Mouse (Mus musculus) forebrain, embryonic 13.5 days (tissue): ENCODE measurements around the gene Gphn. TPM values are rescaled to one million over a fixed set of nuclear protein-coding genes. Genes with fewer than 3 reads are reported as not detected.
"Not testable (repeated sequence)": the region's sequence is repeated elsewhere in the genome, so short reads cannot be mapped to it uniquely, and the experiment has no call there.

ENCODE experiments used
- ATAC-seq: fragments of 200-750 bp; cut with Nextera tagmentation; 2 replicates; pipeline ENCODE4 v1.8.0; 2017
- H3K27ac ChIP-seq: fragments of 300-500 bp; sonication (generic); 2 replicates; pipeline ENCODE4 v1.5.1; 2015; ENCODE audit warnings: inconsistent platforms, mild to moderate bottlenecking, moderate library complexity
- H3K27me3 ChIP-seq: fragments of 300-500 bp; sonication (generic); 2 replicates; pipeline ENCODE4 v1.6.1; 2015; ENCODE audit warnings: mild to moderate bottlenecking, inconsistent platforms
- H3K36me3 ChIP-seq: fragments of 300-500 bp; sonication (generic); 2 replicates; pipeline ENCODE4 v1.6.1; 2015; ENCODE audit warnings: mild to moderate bottlenecking, inconsistent platforms; ENCODE audit not compliant: poor library complexity, severe bottlenecking
- H3K4me1 ChIP-seq: fragments of 300-500 bp; sonication (generic); 2 replicates; pipeline ENCODE4 v1.6.1; 2015; ENCODE audit warnings: inconsistent platforms
- H3K4me2 ChIP-seq: fragments of 300-500 bp; sonication (generic); 2 replicates; pipeline ENCODE4 v1.6.1; 2015; ENCODE audit warnings: inconsistent platforms, mild to moderate bottlenecking, moderate library complexity
- H3K4me3 ChIP-seq: fragments of 300-500 bp; sonication (generic); 2 replicates; pipeline ENCODE4 v1.5.1; 2015; ENCODE audit warnings: mild to moderate bottlenecking, inconsistent platforms
- H3K9ac ChIP-seq: fragments of 300-500 bp; sonication (generic); 2 replicates; pipeline ENCODE4 v1.6.1; 2015; ENCODE audit warnings: mild to moderate bottlenecking, inconsistent platforms
- H3K9me3 ChIP-seq: fragments of 300-500 bp; sonication (generic); replicated peaks from 2 replicates; pipeline ENCODE4 v1.6.1; 2016; ENCODE audit warnings: inconsistent platforms
- WGBS: fragments of 180-500 bp; shearing (Covaris S2); methylation state at CpG from one replicate; pipeline ENCODE4 v1.1.7; 2015; 5-methylcytosine and 5-hydroxymethylcytosine counted together
- polyA plus RNA-seq: library from polyadenylated mRNA; unstranded; fragments of >200 nt; fragmentation: Nextera tagmentation; extraction: Ambion mirVana; gene quantifications from 2 replicates; pipeline ENCODE4 v1.2.1, GENCODE M21; 2015

Gene Gphn
- polyA plus RNA-seq, 1 experiment from 2014 or later: 21.5 TPM

DNA sequence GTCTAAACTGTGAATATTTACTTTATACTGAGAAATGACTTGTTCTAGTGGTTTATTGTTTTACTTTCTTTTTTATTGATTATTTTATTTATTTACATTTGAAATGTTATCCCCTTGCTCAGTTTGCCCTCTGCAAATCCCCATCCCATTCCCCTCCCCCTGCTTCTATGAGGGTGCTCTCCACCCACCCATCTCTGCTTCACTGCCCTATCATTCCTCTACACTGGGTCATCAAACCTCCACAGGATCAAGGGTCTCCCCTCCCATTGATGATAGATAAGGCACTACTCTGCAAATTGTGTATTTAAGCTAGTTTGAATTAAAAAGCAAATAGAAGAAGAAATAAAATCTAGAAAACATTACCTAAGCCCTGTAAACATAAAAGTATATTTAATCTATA lies 163.1 kb downstream of the Gphn start:
- no peak for ATAC-seq
- Histone ChIP-seq H3K36me3 (no peaks in the 10 kb centered on the region), H3K4me2 (no peak overlapping the region), H3K4me1 (no peaks in the 10 kb centered on the region), H3K4me3 (no peak overlapping the region), H3K27me3 (no peaks in the 10 kb centered on the region), H3K9ac (no peak overlapping the region), H3K9me3 (no peaks in the 10 kb centered on the region), H3K27ac (no peak overlapping the region)

GRCm38 (mm10) chr12:78395297-78395696 lies 169.1 kb downstream of the Gphn start:
- H3K4me3 ChIP-seq: no peak overlapping the region
- no peak overlapping the region for H3K27ac ChIP-seq
- WGBS: 90% methylated on average over 1 of the region's 1 CpGs
- H3K4me1 ChIP-seq: no peaks in the 10 kb centered on the region
- H3K9me3 ChIP-seq: no peaks in the 10 kb centered on the region
- ATAC-seq: no peak
- H3K36me3 ChIP-seq: no peaks in the 10 kb centered on the region
- H3K4me2 ChIP-seq: no peak overlapping the region
- no peaks in the 10 kb centered on the region for H3K27me3 ChIP-seq
- no peak overlapping the region for H3K9ac ChIP-seq

- H3K27me3 ChIP-seq, ATAC-seq, H3K9ac ChIP-seq, H3K4me2 ChIP-seq, H3K27ac ChIP-seq, H3K9me3 ChIP-seq, H3K4me1 ChIP-seq, H3K4me3 ChIP-seq, H3K36me3 ChIP-seq: not testable (repeated sequence)
- WGBS: 64% methylated on average over 7 of the region's 7 CpGs
Observed at GRCm38 (mm10) chr12:78407518-78407917, 181.3 kb downstream of the Gphn start.

DNA sequence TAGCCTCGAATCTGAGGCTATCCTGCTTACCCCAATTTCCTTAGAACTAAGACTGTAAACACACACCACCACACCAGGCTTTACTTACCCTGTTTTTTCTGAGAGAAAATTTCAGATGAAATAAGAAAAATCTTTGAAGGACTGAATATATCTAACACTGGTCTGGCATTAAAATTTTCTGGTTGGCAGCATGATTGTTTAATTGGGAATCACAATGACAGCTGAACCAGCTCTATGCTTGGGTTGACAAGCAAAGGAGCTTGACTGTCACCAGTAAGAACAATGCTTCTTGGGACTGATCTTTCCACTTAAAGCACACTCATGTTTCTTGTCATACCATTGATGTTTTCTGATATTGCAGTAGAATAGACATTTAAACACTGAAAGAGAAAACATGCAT lies 296.0 kb downstream of the Gphn start:
- Histone ChIP-seq H3K4me3 (no peak overlapping the region), H3K27me3 (no peaks in the 10 kb centered on the region), H3K9ac (no peak overlapping the region), H3K4me1 (no peaks in the 10 kb centered on the region), H3K9me3 (no peaks in the 10 kb centered on the region), H3K4me2 (no peak overlapping the region), H3K27ac (no peak overlapping the region), H3K36me3 (no peaks in the 10 kb centered on the region)
- WGBS: 50% methylated on average over 1 of the region's 1 CpGs
- ATAC-seq: no peak

- Histone ChIP-seq H3K27ac (no peak overlapping the region), H3K4me1 (no peaks in the 10 kb centered on the region), H3K27me3 (no peaks in the 10 kb centered on the region), H3K9ac (no peak overlapping the region), H3K36me3 (no peaks in the 10 kb centered on the region), H3K4me3 (no peak overlapping the region), H3K9me3 (no peaks in the 10 kb centered on the region), H3K4me2 (no peak overlapping the region)
- no peak for ATAC-seq
- 82% methylated on average over 5 of the region's 5 CpGs for WGBS
Observed at GRCm38 (mm10) chr12:78522804-78523394, 296.7 kb downstream of the Gphn start.

GRCm38 (mm10) chr12:78537590-78537989 lies 311.4 kb downstream of the Gphn start:
- H3K27ac ChIP-seq, H3K9me3 ChIP-seq, H3K4me1 ChIP-seq, ATAC-seq, H3K4me2 ChIP-seq, H3K4me3 ChIP-seq, H3K9ac ChIP-seq, H3K27me3 ChIP-seq, H3K36me3 ChIP-seq: not testable (repeated sequence)

GRCm38 (mm10) chr12:78550913-78551312 lies 324.7 kb downstream of the Gphn start:
- H3K4me1 ChIP-seq: no peaks in the 10 kb centered on the region
- H3K4me2 ChIP-seq: no peak overlapping the region
- no peaks in the 10 kb centered on the region for H3K9me3 ChIP-seq
- H3K27ac ChIP-seq: no peak overlapping the region
- no peak overlapping the region for H3K4me3 ChIP-seq
- no peak for ATAC-seq
- WGBS: 90% methylated on average over 2 of the region's 2 CpGs
- H3K9ac ChIP-seq: no peak overlapping the region
- no peaks in the 10 kb centered on the region for H3K36me3 ChIP-seq
- H3K27me3 ChIP-seq: no peaks in the 10 kb centered on the region

DNA sequence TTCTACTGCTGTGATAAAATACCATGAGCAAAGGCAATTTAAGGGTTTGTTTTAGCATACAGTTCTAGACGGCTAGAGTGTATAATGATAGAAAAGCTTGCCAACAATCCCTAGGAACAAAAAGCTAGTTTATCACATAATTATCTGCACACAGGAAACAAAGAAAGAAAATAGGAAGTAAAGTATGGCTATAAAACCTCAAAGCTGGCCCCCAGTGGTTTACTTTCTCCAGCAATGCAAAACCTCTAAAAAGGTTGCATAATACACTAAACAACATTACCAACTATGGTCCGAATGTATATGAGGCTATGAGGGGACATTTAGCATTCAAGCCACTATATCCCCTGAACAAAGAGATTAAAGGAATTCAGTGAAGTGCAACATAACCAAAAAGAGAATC lies 405.6 kb downstream of the Gphn start:
- Histone ChIP-seq H3K4me1 (no peaks in the 10 kb centered on the region), H3K4me3 (no peak overlapping the region), H3K27me3 (no peaks in the 10 kb centered on the region), H3K27ac (no peak overlapping the region), H3K36me3 (no peaks in the 10 kb centered on the region), H3K9ac (no peak overlapping the region), H3K4me2 (no peak overlapping the region), H3K9me3 (no peaks in the 10 kb centered on the region)
- no peak for ATAC-seq
- WGBS: 61% methylated on average over 2 of the region's 2 CpGs

GRCm38 (mm10) chr12:78639466-78639865 lies 413.3 kb downstream of the Gphn start:
- Histone ChIP-seq H3K9me3 (no peaks in the 10 kb centered on the region), H3K27me3 (no peaks in the 10 kb centered on the region), H3K36me3 (no peaks in the 10 kb centered on the region), H3K9ac (no peak overlapping the region), H3K27ac (no peak overlapping the region), H3K4me1 (no peaks in the 10 kb centered on the region), H3K4me3 (no peak overlapping the region), H3K4me2 (no peak overlapping the region)
- no peak for ATAC-seq
- 71% methylated on average over 1 of the region's 1 CpGs for WGBS

DNA sequence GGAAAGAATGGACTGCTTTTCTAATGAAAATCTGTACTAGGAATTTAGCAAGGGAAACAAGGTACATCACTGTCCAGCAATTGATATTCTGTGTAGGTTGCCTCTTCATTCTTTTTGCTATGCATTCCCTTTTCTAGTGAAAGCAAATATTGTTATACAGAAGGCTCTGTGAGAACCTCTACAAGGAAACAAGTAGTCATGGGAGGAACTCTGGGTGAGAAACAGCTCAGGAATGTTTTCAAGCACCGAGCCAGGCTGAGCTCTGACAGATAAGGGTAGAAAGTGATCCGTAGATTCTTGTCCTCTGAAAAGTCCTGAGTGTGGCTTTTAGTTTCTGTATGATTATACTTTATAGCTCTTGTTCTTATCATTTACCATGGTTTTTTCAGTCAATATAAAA lies 413.9 kb downstream of the Gphn start:
- Histone ChIP-seq H3K9ac (no peak overlapping the region), H3K27me3 (no peaks in the 10 kb centered on the region), H3K36me3 (no peaks in the 10 kb centered on the region), H3K4me3 (no peak overlapping the region), H3K4me2 (no peak overlapping the region), H3K27ac (no peak overlapping the region), H3K4me1 (no peaks in the 10 kb centered on the region), H3K9me3 (no peaks in the 10 kb centered on the region)
- no peak for ATAC-seq
- 72% methylated on average over 2 of the region's 2 CpGs for WGBS

DNA sequence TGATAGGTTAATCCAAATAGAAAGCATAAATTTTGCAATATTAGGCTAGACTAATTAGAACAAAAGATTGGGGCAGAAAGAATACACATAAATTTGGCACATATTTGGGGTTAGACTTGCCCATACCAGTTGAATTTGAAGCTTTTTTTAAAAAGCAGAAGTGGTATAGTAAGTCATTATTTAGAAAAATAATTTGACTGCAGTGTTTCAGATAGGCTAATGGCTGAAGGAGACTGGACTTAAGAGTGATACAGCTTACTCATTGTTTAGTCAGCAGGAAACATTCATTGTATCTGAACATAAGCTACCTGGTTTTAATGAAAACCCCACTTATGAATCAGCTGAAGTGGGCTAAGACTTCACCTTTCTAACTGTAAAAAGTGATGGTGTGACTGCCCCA lies 415.0 kb downstream of the Gphn start:
- Histone ChIP-seq H3K4me2 (no peak overlapping the region), H3K4me3 (no peak overlapping the region), H3K9me3 (no peaks in the 10 kb centered on the region), H3K9ac (no peak overlapping the region), H3K27me3 (no peaks in the 10 kb centered on the region), H3K36me3 (no peaks in the 10 kb centered on the region), H3K4me1 (no peaks in the 10 kb centered on the region), H3K27ac (no peak overlapping the region)
- no peak for ATAC-seq

DNA sequence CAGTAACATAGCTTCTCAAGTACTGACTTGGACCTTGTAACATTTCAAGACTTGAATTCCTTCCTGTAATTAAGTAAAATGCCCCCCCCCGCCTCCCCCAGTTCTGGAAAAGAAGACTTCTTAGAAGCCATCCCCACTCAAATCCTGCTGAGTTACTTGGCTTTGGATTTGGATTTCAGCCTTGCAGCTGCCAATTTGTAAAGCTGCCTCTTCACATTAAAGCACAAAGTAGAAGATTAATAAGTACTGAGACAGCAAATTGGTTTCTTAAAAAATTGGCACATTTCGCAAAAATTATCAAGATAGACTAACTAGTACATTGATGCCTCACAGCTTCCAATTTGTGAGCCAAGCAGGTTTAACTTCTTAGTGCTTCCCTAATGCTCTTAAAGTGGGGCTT lies 417.5 kb downstream of the Gphn start:
- 66% methylated on average over 2 of the region's 2 CpGs for WGBS
- H3K36me3 ChIP-seq: no peaks in the 10 kb centered on the region
- no peaks in the 10 kb centered on the region for H3K9me3 ChIP-seq
- H3K9ac ChIP-seq: no peak overlapping the region
- H3K4me2 ChIP-seq: no peak overlapping the region
- no peak overlapping the region for H3K4me3 ChIP-seq
- H3K4me1 ChIP-seq: no peaks in the 10 kb centered on the region
- no peak overlapping the region for H3K27ac ChIP-seq
- ATAC-seq: no peak
- H3K27me3 ChIP-seq: no peaks in the 10 kb centered on the region

DNA sequence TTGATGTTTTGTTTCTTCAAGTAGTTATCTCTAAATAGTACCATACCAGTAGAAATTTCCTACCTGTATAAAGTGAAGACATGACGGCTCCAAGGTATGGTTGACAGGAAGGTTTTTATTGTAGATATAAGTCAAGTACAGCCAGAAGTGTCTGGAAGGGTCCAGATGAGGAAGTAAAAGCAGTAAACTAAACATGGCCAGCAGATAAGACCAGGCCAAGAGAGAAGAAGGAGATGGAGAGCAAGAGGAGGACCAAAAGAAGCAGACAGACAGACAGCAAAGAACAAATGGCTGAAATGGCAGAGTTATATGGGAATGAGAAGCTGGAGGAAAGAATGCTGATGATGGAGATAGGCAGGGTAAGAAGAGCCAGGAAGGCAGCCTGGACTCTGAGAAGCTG lies 419.1 kb downstream of the Gphn start:
- Histone ChIP-seq H3K4me3 (no peak overlapping the region), H3K27me3 (no peaks in the 10 kb centered on the region), H3K9ac (no peak overlapping the region), H3K4me1 (no peaks in the 10 kb centered on the region), H3K36me3 (no peaks in the 10 kb centered on the region), H3K4me2 (no peak overlapping the region), H3K9me3 (no peaks in the 10 kb centered on the region), H3K27ac (no peak overlapping the region)
- ATAC-seq: no peak
- 94% methylated on average over 1 of the region's 1 CpGs for WGBS
